Mouse (Mus musculus) hematopoietic stem cell, adult 5-6 weeks (primary cell): ENCODE measurements at regions not wholly inside any gene's neighbourhood (a gene's known extent, or its start where the extent isn't known, plus 50 kb on each side); places are given as distances from the start of the nearest gene placed in this dataset.

ENCODE experiments used
- ATAC-seq, 2 experiments: fragments of 125-278 bp in 1 of 2; replicated peaks in 1 of 2; 2 replicates each; pipeline ENCODE4 v1.8.0; 2016 to 2017; ENCODE audit warnings: inconsistent platforms in 2 of 2, mild to moderate bottlenecking in 2 of 2, moderate number of reproducible peaks in 2 of 2, low read depth in 1 of 2, moderate TSS enrichment in 1 of 2; ENCODE audit not compliant: low FRiP score in 2 of 2, poor library complexity in 2 of 2, severe bottlenecking in 2 of 2, insufficient read depth in 1 of 2, low TSS enrichment in 1 of 2

DNA sequence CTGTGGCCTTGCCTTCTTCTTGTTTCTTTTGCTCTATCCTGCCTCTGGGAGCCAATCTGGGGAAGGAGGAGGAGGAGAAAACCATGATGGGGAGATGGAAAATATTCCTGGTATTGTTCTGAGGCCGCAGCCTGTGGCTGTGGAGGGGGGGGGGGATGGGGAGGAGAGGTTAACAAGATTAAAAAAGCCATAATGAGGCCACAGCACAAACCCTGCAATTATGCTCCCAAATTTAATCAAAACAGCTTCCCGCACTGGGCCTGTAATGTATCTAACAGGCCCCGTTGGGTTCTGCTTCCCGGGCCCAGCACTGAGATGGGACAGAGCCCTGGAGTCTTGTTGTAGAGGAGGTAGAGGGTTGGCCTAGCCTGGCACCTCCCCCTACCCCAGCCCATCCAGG lies 74.8 kb upstream of the Tle3 start:
- no peak for ATAC-seq

DNA sequence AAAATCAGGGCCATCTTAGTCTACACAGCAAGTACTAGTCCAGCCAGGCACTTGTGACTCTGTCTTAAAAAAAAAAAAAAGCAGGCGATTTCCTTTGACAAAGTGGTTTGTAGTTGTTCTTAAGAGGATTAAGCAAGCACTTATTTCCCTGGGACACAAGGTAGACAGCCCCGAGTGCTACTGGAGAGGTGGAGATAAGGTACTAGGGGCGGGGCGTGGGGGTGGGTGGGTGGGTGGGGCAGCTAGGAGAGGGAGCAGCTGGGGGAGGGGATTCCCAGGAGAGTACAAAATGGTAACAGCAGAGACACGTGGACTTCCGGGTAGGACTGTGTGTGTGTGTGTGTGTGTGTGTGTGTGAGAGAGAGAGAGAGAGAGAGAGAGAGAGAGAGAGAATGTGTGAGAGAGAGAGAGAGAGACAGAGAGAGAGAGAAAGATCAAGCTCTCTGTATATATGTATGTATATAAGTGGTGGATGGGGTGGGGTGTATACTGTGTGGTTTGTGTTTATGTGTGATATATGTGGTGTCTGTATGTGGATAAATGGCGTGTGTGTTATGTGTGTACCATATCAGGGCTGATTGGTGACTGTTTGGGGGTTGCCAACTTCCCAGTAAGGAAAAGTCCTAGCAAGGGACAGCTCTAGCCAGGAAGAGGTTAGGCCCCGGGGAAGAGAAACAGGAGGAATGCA lies 72.1 kb upstream of the Tle3 start:
- no peak for ATAC-seq

- no peak for ATAC-seq
Measured at GRCm38 (mm10) chr9:61301070-61301469, 71.1 kb upstream of the Tle3 start.

DNA sequence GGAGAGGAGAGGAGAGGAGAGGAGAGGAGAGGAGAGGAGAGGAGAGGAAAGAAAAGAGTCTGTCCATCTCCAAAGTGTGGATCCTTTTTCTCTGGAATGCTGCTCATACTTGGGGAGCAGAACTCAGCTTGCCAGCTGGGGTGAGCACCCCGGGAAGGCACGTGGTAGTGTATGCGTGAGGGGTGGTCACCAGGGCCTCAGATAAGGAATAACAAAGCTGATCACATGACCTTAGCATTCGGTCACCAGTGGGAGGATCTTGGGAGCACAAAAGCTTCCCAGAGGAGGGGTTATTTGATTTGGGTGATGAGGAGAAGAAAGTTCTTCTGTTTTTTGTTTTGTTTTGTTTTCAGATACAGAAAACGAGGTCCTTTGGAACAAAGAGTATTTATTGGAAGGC lies 69.4 kb upstream of the Tle3 start:
- no peak for ATAC-seq

- no peak for ATAC-seq
Measured at GRCm38 (mm10) chr9:61306306-61306705, 65.9 kb upstream of the Tle3 start.

GRCm38 (mm10) chr9:61309096-61309495 lies 63.1 kb upstream of the Tle3 start:
- ATAC-seq = no peak

DNA sequence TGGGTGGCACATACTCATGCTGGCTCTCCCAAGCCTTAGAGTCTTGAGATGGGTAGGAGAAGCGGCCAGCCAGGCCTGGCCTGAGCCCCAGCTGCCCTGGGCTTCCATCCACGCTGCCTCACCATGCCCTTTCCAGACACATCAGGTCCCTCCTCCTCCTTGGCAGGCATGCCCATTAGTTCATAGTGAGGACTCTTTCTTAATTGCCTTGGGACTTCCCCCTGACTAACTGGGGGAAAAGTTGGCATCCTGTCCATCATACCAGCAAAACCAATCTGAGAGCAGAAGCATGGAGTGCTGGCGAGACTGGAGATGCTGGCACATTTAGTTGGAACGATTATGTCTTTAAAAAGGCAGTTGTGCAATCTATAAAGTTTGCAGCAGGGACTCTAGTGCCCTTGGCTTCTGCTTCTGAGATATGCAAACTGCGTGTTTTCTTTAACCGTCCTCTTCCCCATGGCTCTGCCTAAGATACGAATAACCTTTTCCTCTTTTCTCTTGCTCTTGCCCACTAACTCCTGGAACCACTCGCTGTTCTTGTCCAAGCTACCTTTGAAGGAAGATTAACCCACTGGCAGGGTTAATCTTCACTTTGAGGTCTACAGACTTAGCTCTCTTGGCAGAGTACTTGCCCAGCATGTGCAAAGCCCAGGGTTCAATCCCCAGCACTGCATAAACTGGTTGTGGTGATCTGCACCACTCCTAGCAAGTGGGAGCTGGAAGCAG lies 62.2 kb upstream of the Tle3 start:
- no peak for ATAC-seq

DNA sequence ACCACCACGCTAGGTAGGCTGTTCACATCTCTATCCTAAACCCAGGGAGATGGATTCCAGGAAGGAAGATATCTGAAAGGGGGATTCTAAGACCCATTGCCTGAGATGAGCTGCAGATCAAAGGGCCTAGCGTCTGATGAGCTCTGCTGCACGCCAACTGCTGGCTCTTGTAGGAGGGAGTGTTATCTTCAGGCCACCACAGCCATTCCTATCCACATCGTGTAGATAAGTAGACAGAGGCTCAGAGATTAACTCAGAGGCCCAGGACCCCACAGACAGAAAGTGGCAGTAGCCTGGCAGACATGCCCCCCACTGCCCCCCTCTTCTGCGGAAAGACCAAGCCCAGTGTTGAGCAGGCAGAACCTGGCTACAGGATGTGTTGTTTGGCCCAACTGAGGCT lies 61.6 kb upstream of the Tle3 start:
- ATAC-seq = no peak

- ATAC-seq = no peak
Measured at GRCm38 (mm10) chr9:61311604-61312003, 60.6 kb upstream of the Tle3 start.

GRCm38 (mm10) chr9:61314630-61315179 lies 57.5 kb upstream of the Tle3 start:
- no peak for ATAC-seq

DNA sequence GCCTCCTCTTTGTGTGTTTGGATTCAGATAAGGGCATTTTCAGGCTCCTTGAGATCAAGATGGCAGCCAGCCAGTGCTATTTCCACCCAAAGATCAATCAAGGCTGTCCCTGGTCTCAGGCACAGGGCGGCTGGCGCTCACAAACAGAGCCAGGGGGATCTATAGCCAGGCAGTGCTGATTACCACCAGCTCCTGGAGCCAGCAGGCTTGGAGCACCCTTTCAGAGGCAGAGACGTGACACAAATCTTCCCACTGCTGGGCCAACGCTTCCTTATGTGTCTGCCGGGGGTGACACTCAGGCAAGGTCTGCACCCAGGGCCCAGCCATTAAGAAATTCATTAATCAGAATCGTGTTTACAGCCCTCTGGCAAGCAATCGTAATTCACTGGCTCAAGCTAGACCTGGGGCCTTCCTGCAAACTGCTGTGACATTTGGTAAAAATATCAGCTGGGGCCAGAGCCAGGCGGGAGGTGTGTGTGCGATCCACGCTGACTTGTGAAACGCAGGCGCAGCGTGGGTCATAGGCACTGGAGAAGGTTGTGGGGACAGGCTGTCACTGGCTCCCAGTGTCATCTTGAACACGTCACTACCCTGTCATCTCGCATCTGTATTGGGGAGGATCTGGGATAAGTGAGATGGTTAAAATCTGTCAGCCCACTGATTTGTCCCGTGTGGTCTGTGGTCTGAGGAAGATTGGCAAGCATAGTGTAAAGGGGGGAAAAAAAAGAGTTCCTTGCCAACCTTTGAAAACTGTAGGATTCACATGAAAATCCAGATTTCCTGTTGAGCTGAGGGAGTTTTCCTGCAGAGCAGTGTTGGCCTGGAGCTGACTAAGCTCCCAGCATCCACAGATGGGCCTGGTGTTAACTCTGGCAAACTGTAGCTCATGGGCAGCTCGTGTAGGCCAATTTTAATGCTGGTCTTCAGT lies 56.5 kb upstream of the Tle3 start:
- ATAC-seq = no peak

- ATAC-seq = no peak
Measured at GRCm38 (mm10) chr9:61316442-61316841, 55.7 kb upstream of the Tle3 start.

DNA sequence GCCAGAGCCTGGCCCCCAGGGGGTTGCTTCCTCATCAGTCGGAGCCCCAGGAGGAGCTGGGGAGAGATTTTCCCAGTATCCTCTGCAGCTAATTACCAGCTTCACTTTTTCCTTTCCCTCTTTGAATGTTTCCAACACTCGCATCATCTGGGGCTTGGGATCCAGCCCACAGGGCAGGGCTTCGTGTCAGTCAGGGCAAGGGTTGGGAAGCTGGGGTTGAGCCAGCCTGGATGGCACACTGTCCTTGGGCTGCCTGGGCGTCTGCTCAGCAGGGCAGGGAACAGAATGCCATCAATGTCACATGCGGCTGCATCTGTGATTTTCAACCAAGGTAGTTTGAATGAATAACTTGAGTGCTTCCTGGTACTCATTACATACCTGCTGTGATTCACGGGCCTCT lies 52.4 kb upstream of the Tle3 start:
- no peak for ATAC-seq

DNA sequence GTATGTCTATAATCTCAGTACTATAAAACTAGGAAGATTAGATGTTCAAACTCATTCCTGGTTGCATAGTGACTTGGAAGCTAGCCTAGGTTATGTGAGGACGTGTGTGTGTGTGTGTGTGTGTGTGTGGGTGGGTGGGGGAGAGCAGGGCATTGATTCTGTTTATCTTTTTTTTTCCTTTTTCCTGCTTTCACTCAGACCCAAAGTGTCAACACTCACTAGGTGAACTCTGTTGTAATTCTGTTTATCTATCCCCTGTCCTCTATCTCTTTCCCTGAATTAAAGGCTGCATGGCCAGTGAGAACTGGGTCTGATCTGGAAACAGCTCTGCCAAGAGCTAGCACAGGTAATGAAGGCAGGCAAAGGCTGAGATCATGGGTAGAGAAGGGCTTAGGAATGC lies 50.9 kb upstream of the Tle3 start:
- ATAC-seq = no peak

DNA sequence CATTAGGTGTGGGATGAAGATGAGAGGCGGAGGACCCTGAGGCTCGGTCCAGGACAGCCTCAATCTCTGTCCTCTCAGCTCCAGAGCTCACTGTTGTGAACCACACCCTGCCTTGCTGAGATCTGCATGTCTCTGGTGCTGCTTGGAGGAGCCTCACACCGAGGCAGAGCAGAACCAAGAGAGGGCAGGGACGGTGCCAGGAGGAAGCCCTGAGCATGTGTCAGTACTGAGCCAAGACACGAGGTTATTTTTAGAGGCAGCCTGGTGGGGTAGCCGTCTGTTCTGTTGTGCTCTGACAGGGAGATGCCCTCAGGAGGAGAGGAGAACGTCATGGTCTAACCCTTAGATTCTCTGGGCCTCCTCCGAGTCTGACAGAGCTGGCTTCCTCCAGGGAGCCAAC lies 50.3 kb upstream of the Tle3 start:
- ATAC-seq = peak; percentile 26 to 43; a peak in 3 of 4 replicates

DNA sequence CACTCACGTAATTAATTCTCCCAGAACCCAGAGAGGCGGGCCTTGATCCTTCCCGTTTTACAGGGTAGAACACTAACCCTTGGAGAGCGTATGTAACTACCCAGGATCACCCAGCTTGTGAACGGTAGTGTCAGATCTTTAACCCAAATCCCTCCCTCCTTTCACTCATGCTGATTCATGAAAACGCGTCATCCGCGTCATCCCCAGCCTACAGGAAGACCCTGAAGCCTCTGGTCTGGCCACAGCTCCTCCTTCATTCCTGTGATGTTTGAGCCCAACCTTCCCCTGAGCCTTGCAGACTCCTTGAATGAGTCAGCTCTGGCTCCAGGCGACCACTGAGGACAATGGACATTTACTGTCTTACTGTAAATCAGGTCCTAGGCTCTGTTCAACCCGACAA lies 49.8 kb upstream of the Tle3 start:
- ATAC-seq = peak; percentile 81 to 92
